Mouse (Mus musculus) heart, adult 8-10 months (tissue): ENCODE measurements around the gene Ajap1. TPM values are rescaled to one million over a fixed set of nuclear protein-coding genes. Genes with fewer than 3 reads are reported as not detected.

ENCODE experiments used
- DNase-seq: peaks from one replicate; pipeline ENCODE4 v3.0.0; 2022; ENCODE audit warnings: low spot score
- total RNA-seq, 4 experiments: library from RNA; stranded (reverse); gene quantifications; 2 replicates each; pipeline ENCODE4 v1.2.4; 2022

The Ajap1 gene
- total RNA-seq, 4 experiments from 2014 or later, result 0.17 to 0.44 (median 0.20) TPM

GRCm38 (mm10) chr4:153453496-153453895, 29.1 kb downstream of the Ajap1 start:
- DNase-seq, result no peak

- DNase-seq, result no peak
These were observed 31.1 kb downstream of the Ajap1 start for GRCm38 (mm10) chr4:153451516-153451915.

GRCm38 (mm10) chr4:153442522-153442921, 40.1 kb downstream of the Ajap1 start:
- no peak for DNase-seq

- DNase-seq, result no peak
These were observed 42.7 kb downstream of the Ajap1 start for GRCm38 (mm10) chr4:153439868-153440267.

DNA sequence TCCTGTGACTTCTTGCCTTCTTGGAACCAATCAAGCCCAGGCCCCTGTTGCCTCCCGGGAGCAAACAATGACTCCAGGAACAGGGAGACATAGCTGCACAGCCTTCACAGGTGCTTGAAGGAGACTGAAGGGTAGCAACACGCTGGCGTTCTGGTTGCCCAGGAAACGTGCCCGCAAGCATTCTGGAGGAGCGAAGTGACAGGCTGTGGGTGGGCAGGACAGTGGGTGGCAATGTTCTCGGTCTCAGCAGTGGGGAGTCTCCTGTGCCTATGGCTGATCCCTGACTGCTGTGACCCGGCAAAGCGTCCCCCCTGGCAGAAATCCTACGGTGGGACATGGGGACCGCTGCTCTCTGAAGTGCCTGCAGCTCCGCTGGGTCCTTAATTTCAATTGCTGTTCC, 43.6 kb downstream of the Ajap1 start:
- DNase-seq, result no peak

GRCm38 (mm10) chr4:153437196-153437595, 45.4 kb downstream of the Ajap1 start:
- DNase-seq, result no peak

DNA sequence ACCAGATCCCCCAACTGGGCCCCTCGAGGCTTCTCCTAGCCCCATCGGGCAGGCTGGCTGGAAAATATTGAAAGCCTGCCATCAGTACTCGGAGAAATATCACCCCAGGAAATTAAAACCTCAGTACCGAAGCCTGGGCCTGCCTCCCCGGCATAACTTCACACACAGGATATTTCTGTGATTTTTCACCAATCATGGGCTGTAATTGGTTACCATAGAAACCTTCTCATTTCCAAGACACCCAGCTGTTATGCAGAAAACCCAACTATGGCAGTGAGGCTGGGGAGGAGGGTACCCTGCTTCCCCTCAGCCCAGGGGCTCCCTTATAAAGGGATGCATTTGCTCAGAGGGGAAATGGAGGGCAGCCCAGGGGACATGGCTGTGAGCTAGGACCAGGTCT, 46.7 kb downstream of the Ajap1 start:
- DNase-seq, result no peak

GRCm38 (mm10) chr4:153429971-153430370, 52.6 kb downstream of the Ajap1 start:
- DNase-seq, result no peak

GRCm38 (mm10) chr4:153425961-153426656, 56.5 kb downstream of the Ajap1 start:
- no peak for DNase-seq

- DNase-seq, result no peak
These were observed 58.3 kb downstream of the Ajap1 start for GRCm38 (mm10) chr4:153424324-153424723.

DNA sequence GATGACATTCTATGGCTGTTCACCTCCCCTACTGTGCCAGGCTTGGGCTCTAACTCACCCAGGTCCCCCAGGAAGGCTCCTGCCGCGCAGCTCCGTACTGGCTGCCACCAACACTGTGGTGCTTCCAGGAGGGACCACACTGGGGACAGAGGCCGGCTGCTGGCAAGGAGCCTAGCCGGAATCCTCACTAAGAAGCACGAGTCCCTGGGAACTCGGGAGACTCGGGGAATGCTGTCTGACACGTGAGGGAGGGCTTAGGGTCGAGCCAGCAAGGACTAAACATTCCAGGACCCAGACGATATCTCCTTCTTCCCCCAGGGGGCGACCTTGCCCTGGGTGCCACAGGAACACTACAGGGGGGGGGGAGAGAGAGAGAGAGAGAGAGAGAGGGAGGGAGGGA, 64.7 kb downstream of the Ajap1 start:
- DNase-seq, result no peak

DNA sequence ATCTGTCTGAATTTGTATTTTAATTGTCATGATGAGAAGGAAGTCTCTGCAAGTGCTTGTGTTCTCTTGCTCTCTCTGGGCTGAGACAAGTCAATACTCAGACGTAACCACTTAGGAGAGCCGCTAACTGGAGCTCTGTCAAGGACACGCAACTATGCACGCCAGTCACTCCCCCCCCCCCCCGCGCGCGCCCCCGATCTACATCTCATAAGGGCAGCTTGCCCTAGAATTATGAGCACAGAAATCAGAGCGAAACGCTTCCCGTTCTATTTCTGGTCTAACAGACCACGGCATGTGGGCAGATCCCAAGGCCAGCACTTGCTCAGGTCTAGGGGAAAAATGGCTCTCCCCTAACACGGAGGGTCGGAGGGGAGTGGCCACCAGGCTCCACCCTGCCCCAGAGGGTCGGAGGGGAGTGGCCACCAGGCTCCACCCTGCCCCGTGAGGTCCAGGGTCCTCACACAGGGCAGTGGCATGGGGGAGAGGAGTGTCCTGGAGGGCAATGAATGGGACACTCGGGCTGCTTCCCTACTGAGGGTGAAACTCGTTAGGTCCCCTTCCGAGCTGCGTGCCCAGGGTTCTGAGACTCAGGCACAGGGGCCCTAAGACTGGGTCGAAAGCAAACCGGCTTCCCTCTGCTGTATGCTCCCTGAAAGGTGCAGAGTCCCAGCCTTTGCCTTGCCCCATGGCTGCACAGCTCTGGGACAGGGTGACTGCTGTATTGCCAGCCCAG, 65.3 kb downstream of the Ajap1 start:
- no peak for DNase-seq

DNA sequence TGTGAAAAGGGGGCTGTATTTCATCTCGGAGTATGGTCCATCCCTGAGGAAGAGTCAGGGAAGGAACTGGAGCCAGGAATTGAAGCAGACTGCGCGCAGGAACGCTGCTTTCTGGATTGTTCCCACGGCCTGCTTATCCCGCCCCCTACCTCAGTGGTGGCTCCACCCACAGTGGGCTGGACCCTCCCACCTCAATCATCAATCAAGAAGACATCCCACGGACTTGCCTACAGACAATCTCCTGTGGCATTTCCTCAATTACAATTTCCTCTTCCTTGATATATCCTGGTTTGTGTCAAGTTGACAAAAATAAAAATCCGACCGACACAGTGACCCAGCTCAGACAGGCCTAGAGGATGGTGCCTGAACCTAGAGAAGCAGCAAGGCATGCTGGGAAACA, 66.5 kb downstream of the Ajap1 start:
- DNase-seq, result peak; percentile 7

DNA sequence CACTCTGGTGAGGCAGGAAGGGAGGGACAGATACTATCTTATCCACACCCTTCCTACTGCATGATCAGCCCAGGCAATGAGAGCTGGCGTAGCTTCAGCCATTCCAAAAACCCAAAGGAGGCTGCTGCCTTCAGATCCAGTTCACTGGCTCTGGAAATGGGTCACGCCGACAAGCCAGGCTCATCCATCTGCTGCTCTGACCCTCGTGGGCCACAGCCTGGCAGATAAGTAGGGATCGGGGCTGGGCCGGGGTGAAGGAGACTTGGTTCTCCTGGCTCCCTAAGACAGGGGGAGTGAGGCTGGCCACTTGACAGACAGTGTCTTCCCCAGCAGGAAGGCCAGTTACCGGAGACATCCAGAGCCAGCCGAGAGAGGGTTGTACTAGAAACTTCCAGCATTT, 84.2 kb downstream of the Ajap1 start:
- DNase-seq, result no peak

GRCm38 (mm10) chr4:153387478-153387877, 95.1 kb downstream of the Ajap1 start:
- no peak for DNase-seq

DNA sequence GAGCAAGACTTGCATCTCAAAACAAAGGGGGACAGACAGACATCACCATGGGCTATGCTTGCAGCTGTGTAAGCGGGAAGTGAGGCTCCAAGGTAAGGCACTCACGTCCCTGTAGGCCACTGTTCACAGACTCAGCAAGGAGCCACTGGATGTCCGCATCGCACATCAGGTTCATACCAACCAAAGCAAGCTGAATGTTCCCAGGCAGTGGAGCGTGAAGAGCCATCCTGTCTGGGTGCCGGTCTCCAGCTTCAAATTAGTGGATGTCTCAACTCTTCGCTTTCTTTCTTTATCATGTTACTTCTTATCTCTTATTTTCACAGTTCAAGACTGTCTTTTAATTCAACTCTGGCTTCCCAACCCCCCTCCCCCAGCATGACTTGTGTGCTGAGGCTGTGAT, 101.2 kb downstream of the Ajap1 start:
- DNase-seq, result no peak

- DNase-seq, result no peak
These were observed 101.7 kb downstream of the Ajap1 start for GRCm38 (mm10) chr4:153380885-153381284.

GRCm38 (mm10) chr4:153377981-153378380, 104.6 kb downstream of the Ajap1 start:
- DNase-seq, result no peak

DNA sequence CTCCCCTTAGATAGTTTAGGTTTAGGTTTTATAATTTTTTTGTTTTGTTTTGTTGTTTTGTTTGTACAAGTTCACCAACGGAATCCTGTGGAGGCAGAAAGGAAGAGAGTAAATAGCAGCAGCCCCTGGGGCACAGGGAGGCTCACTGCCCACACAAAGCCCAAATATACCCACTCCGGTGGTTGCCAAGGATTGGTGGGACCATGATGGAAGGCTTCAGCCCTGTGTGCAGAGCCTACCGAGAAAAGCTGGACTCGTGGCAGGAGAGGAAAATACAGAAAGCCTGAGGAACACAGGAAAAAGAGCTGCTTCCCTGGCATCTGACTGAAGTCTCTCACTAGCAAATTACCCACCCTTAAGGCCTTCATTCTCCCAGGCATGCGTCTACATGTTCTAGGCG, 108.4 kb downstream of the Ajap1 start:
- DNase-seq, result no peak

DNA sequence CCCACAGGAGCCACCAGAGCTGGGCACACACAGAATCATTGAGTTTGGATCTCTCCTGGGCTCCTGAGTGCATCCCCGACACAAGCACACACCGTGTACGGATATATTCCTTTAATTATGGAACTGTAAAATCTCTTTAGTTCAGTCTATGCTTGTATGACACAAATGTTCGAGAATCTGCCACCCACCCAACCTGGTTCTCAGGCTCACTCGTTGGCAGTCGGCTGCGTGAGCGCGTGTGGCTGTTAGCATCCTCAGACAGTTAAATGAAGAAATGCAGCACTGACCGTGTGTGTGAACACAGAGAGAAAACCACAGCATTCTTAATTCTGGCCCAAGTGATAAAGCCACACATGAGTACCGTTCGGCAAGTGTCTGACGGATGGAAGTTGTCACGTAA, 109.5 kb downstream of the Ajap1 start:
- no peak for DNase-seq

GRCm38 (mm10) chr4:153368620-153369159, 113.9 kb downstream of the Ajap1 start:
- no peak for DNase-seq

DNA sequence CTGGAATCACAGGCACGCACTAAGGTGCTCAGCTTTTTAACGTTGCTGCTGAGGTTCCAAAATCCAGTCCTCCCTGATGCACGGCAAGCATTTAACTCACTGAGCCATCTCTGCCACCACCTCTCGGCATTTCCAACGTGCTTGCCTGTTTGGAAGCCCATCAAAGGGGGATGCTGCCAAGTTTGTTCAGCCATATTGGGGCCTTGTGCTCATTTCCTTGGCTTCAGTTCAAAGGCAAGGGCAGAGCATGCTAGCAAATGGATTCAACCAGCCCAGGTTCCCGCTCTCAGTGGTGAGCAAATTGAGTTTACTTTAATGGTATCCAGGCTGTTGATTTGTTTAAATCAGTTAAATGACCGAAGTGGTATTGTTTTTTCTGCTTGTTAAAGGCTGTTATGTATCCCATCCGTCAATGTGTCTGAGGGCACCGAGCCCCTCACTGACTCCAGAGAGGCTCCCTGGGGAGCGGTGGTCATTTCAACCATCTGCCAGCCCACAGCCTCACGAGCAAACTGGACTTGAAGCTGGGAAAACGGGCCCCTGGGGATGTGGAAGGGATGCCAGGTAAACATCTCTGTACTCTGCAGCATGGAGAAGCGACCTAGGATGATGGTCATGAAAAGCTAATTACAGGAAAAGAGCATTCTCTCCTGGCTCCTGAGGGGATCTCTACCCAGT, 121.6 kb downstream of the Ajap1 start:
- no peak for DNase-seq

GRCm38 (mm10) chr4:153358243-153358550, 124.4 kb downstream of the Ajap1 start:
- no peak for DNase-seq
